Mouse (Mus musculus) myocyte (in vitro differentiated cells): Measurements from ENCODE around the gene St3gal3.

Source experiments
- CEBPB ChIP-seq: IDR thresholded peaks from 2 replicates; pipeline ENCODE4 v1.6.1; 2011; ENCODE audit warnings: mild to moderate bottlenecking, moderate library complexity; ENCODE audit not compliant: poor library complexity, insufficient read depth, severe bottlenecking
- E2F4 ChIP-seq: IDR thresholded peaks from one replicate; pipeline ENCODE4 v1.6.1; 2011; ENCODE audit warnings: mild to moderate bottlenecking, control low read depth, moderate library complexity; ENCODE audit not compliant: insufficient read depth
- MAX ChIP-seq: IDR thresholded peaks from one replicate; pipeline ENCODE4 v1.6.1; 2011; ENCODE audit warnings: low read depth, mild to moderate bottlenecking, control low read depth
- MYOD1 ChIP-seq, 3 experiments: IDR thresholded peaks; one replicate each; pipeline ENCODE4 v1.6.1; 2011; ENCODE audit warnings: control low read depth in 2 of 3, low read depth in 2 of 3, mild to moderate bottlenecking in 2 of 3, moderate library complexity in 1 of 3; ENCODE audit not compliant: insufficient read length in 2 of 3, control insufficient read depth in 1 of 3
- POLR2A ChIP-seq: IDR thresholded peaks from one replicate; pipeline ENCODE4 v1.6.1; 2011; ENCODE audit warnings: low read depth, mild to moderate bottlenecking, control low read depth, moderate library complexity; ENCODE audit not compliant: insufficient read length
- POLR2AphosphoS2 ChIP-seq: IDR thresholded peaks from one replicate; pipeline ENCODE4 v1.6.1; 2011; ENCODE audit warnings: low read depth, control low read depth; ENCODE audit not compliant: insufficient read length
- REST ChIP-seq: IDR thresholded peaks from one replicate; pipeline ENCODE4 v1.6.1; 2011; ENCODE audit warnings: mild to moderate bottlenecking, control low read depth, moderate library complexity; ENCODE audit not compliant: insufficient read depth, insufficient read length
- TCF3 ChIP-seq: IDR thresholded peaks from one replicate; pipeline ENCODE4 v1.6.1; 2011; ENCODE audit warnings: low read depth, control low read depth; ENCODE audit not compliant: insufficient read length
- USF1 ChIP-seq: IDR thresholded peaks from one replicate; pipeline ENCODE4 v1.6.1; 2011; ENCODE audit warnings: low read depth, mild to moderate bottlenecking, control low read depth, moderate library complexity

- TF ChIP-seq POLR2AphosphoS2: no peak
- no peak for TF ChIP-seq POLR2A
- no peak for TF ChIP-seq TCF3
- TF ChIP-seq CEBPB: no peak
- TF ChIP-seq USF1: no peak
- TF ChIP-seq E2F4: no peak
- no peak for TF ChIP-seq REST
- TF ChIP-seq MYOD1 (IDR thresholded peaks at IDR 0.05; ENCODE audit: control insufficient read depth in 1 of 3, insufficient read length in 2 of 3, low read depth in 2 of 3): peak in 1 of 3 experiments; percentile 8
- no peak for TF ChIP-seq MAX
Measured at GRCm38 (mm10) chr4:118058116-118058677, 76.5 kb downstream of the St3gal3 start.
